Mouse (Mus musculus) forebrain, embryonic 10.5 days (tissue): ENCODE measurements around the gene Harbi1. TPM values are rescaled to one million over a fixed set of nuclear protein-coding genes. Genes with fewer than 3 reads are reported as not detected.

Experiments
- DNase-seq: peaks from one replicate; pipeline ENCODE4 v3.0.0-alpha.2; 2017; ENCODE audit warnings: low spot score; ENCODE audit errors: extremely low spot score
- H3K27ac ChIP-seq: fragments of 300-500 bp; sonication (generic); 2 replicates; pipeline ENCODE4 v1.5.1; 2016; ENCODE audit warnings: mild to moderate bottlenecking
- H3K27me3 ChIP-seq: fragments of 300-500 bp; sonication (generic); 2 replicates; pipeline ENCODE4 v1.6.1; 2016; ENCODE audit warnings: mild to moderate bottlenecking; ENCODE audit not compliant: poor library complexity, severe bottlenecking
- H3K36me3 ChIP-seq: fragments of 300-500 bp; sonication (generic); replicated peaks from 2 replicates; pipeline ENCODE4 v1.6.1; 2016; ENCODE audit warnings: mild to moderate bottlenecking, moderate library complexity
- H3K4me1 ChIP-seq: fragments of 300-500 bp; sonication (generic); 2 replicates; pipeline ENCODE4 v1.6.1; 2016
- H3K4me3 ChIP-seq: fragments of 300-500 bp; sonication (generic); 2 replicates; pipeline ENCODE4 v1.5.1; 2016; ENCODE audit warnings: mild to moderate bottlenecking, moderate library complexity
- H3K9me3 ChIP-seq: fragments of 300-500 bp; sonication (generic); 2 replicates; pipeline ENCODE4 v1.6.1; 2016; ENCODE audit warnings: mild to moderate bottlenecking, moderate library complexity
- WGBS: fragments of 180-500 bp; shearing (Covaris S2); methylation state at CpG from one replicate; pipeline ENCODE4 v1.1.7; 2016; 5-methylcytosine and 5-hydroxymethylcytosine counted together
- polyA plus RNA-seq: library from polyadenylated mRNA; unstranded; fragments of >200 nt; fragmentation: Nextera tagmentation; extraction: Ambion mirVana; gene quantifications from 2 replicates; pipeline ENCODE4 v1.2.1, GENCODE M21; 2016

Harbi1 gene
- polyA plus RNA-seq: 22.9 and 23.2 TPM in 2 replicates

GRCm38 (mm10) chr2:91710272-91711234 lies at the start of gene Harbi1, which contains the start of gene Atg13:
Gene Harbi1, plus strand, starts transcription at chr2:91710852.
Gene Atg13, minus strand, starts transcription at chr2:91710576.
- Histone ChIP-seq H3K27me3 (no peaks in the 10 kb centered on the region), H3K36me3 (peaks cover 6% of the 10 kb centered on the region; the same call in 1 of the 2 replicates), H3K27ac (peak within 1 kb of the TSS; percentile 91), H3K4me1 (peaks cover 21% of the 10 kb centered on the region), H3K4me3 (peak within 1 kb of the TSS; percentile 91), H3K9me3 (no peaks in the 10 kb centered on the region)
- DNase-seq: peak; percentile 89
- WGBS: under 1% methylated on average over 66 of the region's 66 CpGs

DNA sequence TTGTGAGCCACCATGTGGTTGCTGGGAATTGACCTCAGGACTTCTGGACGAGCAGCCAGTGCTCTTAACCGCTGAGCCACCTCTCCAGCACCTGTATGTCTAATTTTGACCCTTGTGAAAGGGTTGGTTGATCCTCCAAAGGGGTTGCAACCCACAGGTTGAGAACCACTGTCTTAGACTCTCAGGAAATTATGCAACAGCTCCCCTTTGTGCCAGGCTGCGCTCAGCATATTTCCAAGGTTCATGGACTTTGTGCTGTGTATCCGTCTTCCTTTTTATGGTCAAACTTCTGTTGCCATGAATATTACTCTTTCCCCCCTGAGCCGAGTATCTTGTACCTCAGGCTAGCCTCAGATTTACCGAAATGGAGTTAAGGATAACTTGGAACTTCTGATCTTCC lies 49.7 kb upstream of the Harbi1 start:
- no peaks in the 10 kb centered on the region for H3K9me3 ChIP-seq
- no peak for DNase-seq
- no peaks in the 10 kb centered on the region for H3K27me3 ChIP-seq
- no peak overlapping the region for H3K4me3 ChIP-seq
- peaks cover 89% of the 10 kb centered on the region for H3K36me3 ChIP-seq
- H3K4me1 ChIP-seq: no peaks in the 10 kb centered on the region
- WGBS: 91% methylated on average over 6 of the region's 6 CpGs
- H3K27ac ChIP-seq: no peak overlapping the region

DNA sequence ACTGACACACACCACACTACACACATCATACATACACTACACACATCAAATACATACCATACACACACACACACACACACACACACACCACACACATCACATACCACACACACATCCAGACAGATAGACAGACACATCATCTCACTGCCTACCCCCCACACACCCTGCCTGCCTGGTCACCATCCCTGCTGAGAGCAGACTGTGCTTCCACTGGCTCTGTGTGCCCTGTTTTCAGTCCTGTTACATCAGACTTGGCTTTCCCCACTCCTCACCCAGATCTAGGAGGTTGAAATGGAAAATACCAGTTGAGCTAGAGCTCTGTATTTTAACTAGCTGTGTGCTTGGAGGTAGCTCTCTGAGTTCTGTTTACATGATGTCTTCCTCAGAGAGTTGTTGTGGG lies 45.9 kb upstream of the Harbi1 start:
- H3K4me1 ChIP-seq: no peaks in the 10 kb centered on the region
- peaks cover 89% of the 10 kb centered on the region for H3K36me3 ChIP-seq
- H3K4me3 ChIP-seq: no peak overlapping the region

GRCm38 (mm10) chr2:91666386-91666910 lies 44.2 kb upstream of the Harbi1 start:
- Histone ChIP-seq H3K27me3 (no peaks in the 10 kb centered on the region), H3K9me3 (no peaks in the 10 kb centered on the region), H3K36me3 (peaks cover 92% of the 10 kb centered on the region), H3K4me3 (no peak overlapping the region), H3K4me1 (no peaks in the 10 kb centered on the region), H3K27ac (no peak overlapping the region)
- 95% methylated on average over 6 of the region's 6 CpGs for WGBS
- no peak for DNase-seq

More for the DNA sequence above, 45.9 kb upstream of the Harbi1 start:
- Histone ChIP-seq H3K9me3 (no peaks in the 10 kb centered on the region), H3K27me3 (no peaks in the 10 kb centered on the region), H3K27ac (no peak overlapping the region)
- no peak for DNase-seq

DNA sequence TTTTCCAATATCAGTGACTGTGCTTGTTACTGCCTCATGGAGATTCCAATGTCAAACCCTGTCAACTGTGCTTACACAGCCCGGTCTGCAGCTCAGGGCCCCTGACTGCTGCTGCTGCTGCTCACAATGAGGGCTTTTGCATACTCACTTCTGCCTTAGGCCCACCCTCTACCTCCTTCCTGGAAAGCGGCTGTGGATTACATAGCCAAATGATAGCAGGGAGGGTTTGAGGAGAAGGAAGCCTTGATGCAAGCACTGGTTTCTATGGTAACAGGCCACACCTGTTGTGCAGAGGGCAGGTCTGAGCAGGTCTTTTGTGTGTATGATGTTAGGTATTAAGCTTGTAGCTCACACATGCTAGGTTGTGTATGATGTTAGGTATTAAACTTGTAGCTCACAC lies 42.9 kb upstream of the Harbi1 start:
- Histone ChIP-seq H3K9me3 (no peaks in the 10 kb centered on the region), H3K4me1 (no peaks in the 10 kb centered on the region), H3K27ac (no peak overlapping the region), H3K27me3 (no peaks in the 10 kb centered on the region), H3K36me3 (peaks cover 89% of the 10 kb centered on the region), H3K4me3 (no peak overlapping the region)
- 79% methylated on average over 2 of the region's 2 CpGs for WGBS
- DNase-seq: no peak

- H3K9me3 ChIP-seq: no peaks in the 10 kb centered on the region
- no peak for DNase-seq
- no peak overlapping the region for H3K4me3 ChIP-seq
- no peak overlapping the region for H3K27ac ChIP-seq
- H3K27me3 ChIP-seq: no peaks in the 10 kb centered on the region
- H3K4me1 ChIP-seq: no peaks in the 10 kb centered on the region
- peaks cover 87% of the 10 kb centered on the region for H3K36me3 ChIP-seq
- 92% methylated on average over 8 of the region's 8 CpGs for WGBS
Measured at GRCm38 (mm10) chr2:91669326-91669725, 41.3 kb upstream of the Harbi1 start.

DNA sequence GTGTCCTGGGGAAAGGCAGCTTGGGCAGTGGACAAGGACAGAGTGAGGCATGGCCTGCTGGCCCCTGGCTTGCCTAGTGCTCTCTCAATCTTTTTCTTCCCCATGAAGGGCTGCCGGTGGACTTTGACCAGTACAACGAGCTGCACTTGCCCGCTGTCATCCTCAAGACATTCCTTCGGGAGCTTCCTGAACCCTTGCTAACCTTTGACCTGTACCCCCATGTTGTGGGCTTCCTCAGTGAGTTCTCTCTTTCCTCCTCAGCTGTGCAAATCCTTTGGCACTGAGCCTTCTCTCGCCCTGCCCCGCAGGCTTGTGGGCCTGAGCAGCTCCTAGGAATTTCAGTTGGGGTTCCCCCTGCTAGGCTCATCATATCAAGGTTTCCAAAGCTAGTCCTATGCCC lies 40.6 kb upstream of the Harbi1 start:
- Histone ChIP-seq H3K4me1 (no peaks in the 10 kb centered on the region), H3K27me3 (no peaks in the 10 kb centered on the region), H3K9me3 (no peaks in the 10 kb centered on the region), H3K27ac (no peak overlapping the region), H3K36me3 (peaks cover 88% of the 10 kb centered on the region), H3K4me3 (no peak overlapping the region)
- no peak for DNase-seq
- WGBS: 91% methylated on average over 6 of the region's 6 CpGs

DNA sequence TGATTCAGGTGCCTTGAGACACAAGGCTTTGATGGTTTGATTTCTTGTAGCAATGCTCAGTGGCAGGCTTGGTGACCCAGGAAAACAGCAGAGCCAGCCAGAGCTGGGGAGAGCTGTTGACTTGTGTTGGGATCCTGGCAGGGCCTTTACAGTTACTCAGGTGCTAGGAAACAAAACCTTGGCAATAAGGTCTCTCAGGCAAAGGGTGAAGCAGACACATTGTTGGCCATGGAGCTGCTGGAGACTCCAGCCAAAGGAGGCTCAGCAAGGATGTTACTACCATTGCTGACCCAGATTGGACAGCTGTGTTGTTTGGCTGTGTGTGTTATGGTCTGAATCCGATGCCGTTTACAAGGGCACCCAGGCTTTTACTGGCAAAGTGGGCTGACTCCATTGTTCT lies 37.1 kb upstream of the Harbi1 start:
- H3K27me3 ChIP-seq: no peaks in the 10 kb centered on the region
- no peaks in the 10 kb centered on the region for H3K9me3 ChIP-seq
- H3K4me3 ChIP-seq: no peak overlapping the region
- no peak overlapping the region for H3K27ac ChIP-seq
- 78% methylated on average over 2 of the region's 2 CpGs for WGBS
- no peaks in the 10 kb centered on the region for H3K4me1 ChIP-seq
- no peak for DNase-seq
- peaks cover 88% of the 10 kb centered on the region for H3K36me3 ChIP-seq

DNA sequence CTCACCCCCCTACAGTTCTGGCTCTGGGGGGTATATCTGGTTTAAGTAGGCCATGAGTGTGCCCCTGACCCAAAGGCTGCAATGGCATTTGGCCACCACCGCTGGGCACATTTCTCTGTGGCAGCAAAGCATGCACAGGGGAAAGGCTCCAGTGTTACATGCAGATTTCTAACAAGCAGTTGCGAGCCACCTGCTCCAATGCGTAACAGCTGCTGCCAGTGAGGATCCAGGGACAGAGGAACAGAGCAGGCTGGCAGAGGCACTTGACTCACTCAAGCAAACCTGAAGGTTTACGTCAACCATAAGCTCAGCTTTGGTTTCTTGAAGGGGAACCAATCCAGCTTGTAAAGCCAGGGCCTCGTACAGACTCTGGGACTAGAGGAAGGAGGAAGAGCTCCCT lies 35.8 kb upstream of the Harbi1 start:
- Histone ChIP-seq H3K36me3 (peaks cover 82% of the 10 kb centered on the region), H3K4me3 (no peak overlapping the region), H3K9me3 (no peaks in the 10 kb centered on the region), H3K27me3 (no peaks in the 10 kb centered on the region), H3K27ac (no peak overlapping the region), H3K4me1 (no peaks in the 10 kb centered on the region)
- DNase-seq: no peak
- 90% methylated on average over 5 of the region's 5 CpGs for WGBS

- no peak overlapping the region for H3K4me3 ChIP-seq
- H3K4me1 ChIP-seq: no peaks in the 10 kb centered on the region
- 82% methylated on average over 2 of the region's 2 CpGs for WGBS
- DNase-seq: no peak
- peaks cover 76% of the 10 kb centered on the region for H3K36me3 ChIP-seq
- no peak overlapping the region for H3K27ac ChIP-seq
- H3K27me3 ChIP-seq: no peaks in the 10 kb centered on the region
- H3K9me3 ChIP-seq: no peaks in the 10 kb centered on the region
Measured at GRCm38 (mm10) chr2:91676420-91676819, 34.2 kb upstream of the Harbi1 start.

- no peaks in the 10 kb centered on the region for H3K9me3 ChIP-seq
- H3K36me3 ChIP-seq: peaks cover 75% of the 10 kb centered on the region
- no peaks in the 10 kb centered on the region for H3K4me1 ChIP-seq
- DNase-seq: no peak
- H3K27me3 ChIP-seq: no peaks in the 10 kb centered on the region
- no peak overlapping the region for H3K27ac ChIP-seq
- no peak overlapping the region for H3K4me3 ChIP-seq
Measured at GRCm38 (mm10) chr2:91676961-91677360, 33.7 kb upstream of the Harbi1 start.

DNA sequence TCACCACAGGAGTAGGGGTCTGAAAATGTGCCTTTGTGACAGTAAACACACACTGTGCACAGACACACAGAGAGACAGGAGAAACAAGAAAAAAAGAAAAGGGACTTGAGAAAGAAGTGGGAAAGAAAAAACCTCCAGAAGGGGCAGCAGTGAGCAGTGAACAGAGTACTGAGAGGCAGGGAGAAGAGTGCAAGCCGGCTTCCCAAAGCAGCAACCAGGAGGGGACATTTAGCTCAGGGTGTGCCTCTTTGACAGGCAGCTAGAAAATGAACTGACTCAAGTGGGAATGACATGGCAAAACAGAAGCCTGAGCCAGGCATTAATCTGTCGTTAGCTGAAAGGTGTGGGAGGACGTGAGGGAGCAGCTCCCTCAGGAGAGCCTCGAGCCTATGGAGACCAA lies 27.8 kb upstream of the Harbi1 start:
- H3K4me1 ChIP-seq: no peaks in the 10 kb centered on the region
- no peak overlapping the region for H3K4me3 ChIP-seq
- no peaks in the 10 kb centered on the region for H3K27me3 ChIP-seq
- WGBS: 64% methylated on average over 4 of the region's 4 CpGs
- no peaks in the 10 kb centered on the region for H3K9me3 ChIP-seq
- no peak overlapping the region for H3K27ac ChIP-seq
- H3K36me3 ChIP-seq: peaks cover 49% of the 10 kb centered on the region
- DNase-seq: no peak

DNA sequence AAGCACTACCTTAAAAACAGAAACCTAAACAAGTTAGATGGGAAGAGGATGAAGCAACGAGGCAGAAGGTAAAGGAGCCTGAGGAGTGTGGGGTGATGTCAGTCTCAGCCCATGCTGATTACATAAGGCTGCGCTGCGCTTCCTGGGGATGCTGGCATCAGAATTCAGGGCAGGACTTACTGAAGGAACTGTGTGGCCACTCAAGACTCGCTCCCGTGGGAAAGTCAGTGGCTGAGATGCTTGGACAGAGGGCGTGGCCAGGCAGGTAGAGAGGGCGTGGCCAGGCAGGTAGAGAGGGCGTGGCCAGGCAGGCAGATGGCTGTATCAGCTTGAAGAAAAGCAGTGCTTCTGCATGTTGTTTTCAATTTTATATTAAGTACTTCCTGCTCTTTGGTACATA lies 26.7 kb upstream of the Harbi1 start:
- Histone ChIP-seq H3K27ac (no peak overlapping the region), H3K27me3 (no peaks in the 10 kb centered on the region), H3K4me3 (no peak overlapping the region), H3K9me3 (no peaks in the 10 kb centered on the region), H3K36me3 (peaks cover 48% of the 10 kb centered on the region), H3K4me1 (no peaks in the 10 kb centered on the region)
- WGBS: 80% methylated on average over 8 of the region's 8 CpGs
- DNase-seq: no peak
